21 mouse cellular contexts compared by ENCODE assay signal in the genomic region with DNA sequence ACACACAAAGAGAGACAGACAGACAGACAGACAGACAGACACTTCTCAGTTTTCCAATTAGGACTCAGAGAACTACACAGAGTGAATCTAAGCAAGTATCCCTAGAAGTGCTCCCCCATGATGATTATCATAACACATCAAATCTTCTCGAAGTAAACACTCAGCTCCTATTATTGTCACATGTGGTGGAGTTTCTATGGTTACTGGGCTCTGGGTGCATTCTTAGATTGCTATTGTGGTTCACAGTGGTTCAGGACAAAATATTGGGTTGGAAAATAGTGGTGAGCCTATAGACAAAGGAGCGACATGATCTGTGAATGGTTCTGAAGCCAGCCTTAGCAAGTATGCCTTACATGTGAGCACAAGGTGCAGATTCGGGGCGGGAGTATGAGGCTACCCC. TPM values are rescaled to one million over a fixed set of nuclear protein-coding genes. Genes with fewer than 3 reads are reported as not detected.
DNase-seq lines count a peak whose midpoint lies in the region; ATAC-seq and TF ChIP-seq lines count a peak whose summit lies in the region.
"Had no signal": no experiment of that assay in that cellular context is flagged by ENCODE, and none has a peak within 500 bp of the region (broad histone marks: within the 10 kb centered on the region; RNA-seq: fewer than 3 reads in every experiment).

No protein-coding gene starts in this region.

- ATAC-seq in forebrain, postnatal 0 days: peak; percentile 78
- no peak for ATAC-seq in forebrain, embryonic 11.5 days (replicated peaks; ENCODE audit: low FRiP score)
- no peak for ATAC-seq in midbrain, postnatal 0 days (ENCODE audit: low FRiP score)
- no peak for ATAC-seq in midbrain, embryonic 13.5 days
- ATAC-seq in cerebellum, adult (ENCODE audit: insufficient number of reproducible peaks, low FRiP score, low TSS enrichment): no peak

- H3K4me3 ChIP-seq in forebrain, postnatal 0 days (ENCODE audit: low read depth, low read length): no peak overlapping the region
- H3K4me3 ChIP-seq in forebrain, embryonic 11.5 days (ENCODE audit: low read depth, low read length): no peak overlapping the region
- no peak overlapping the region for H3K4me3 ChIP-seq in layer of hippocampus, adult 2 months
- no peak overlapping the region for H3K4me3 ChIP-seq in midbrain, postnatal 0 days (ENCODE audit: low read depth, low read length)
- no peak overlapping the region for H3K4me3 ChIP-seq in midbrain, embryonic 13.5 days (replicated peaks)
- H3K4me3 ChIP-seq: embryonic facial prominence, embryonic 15.5 days; erythroblast, embryonic 14.5 days; forebrain, embryonic 12.5 days; heart, embryonic 13.5 days; hindbrain, embryonic 15.5 days had no signal

- WGBS in forebrain, postnatal 0 days: 61% methylated on average over 4 of the region's 4 CpGs
- WGBS in forebrain, embryonic 11.5 days: 82% methylated on average over 4 of the region's 4 CpGs
- WGBS in midbrain, postnatal 0 days: 64% methylated on average over 4 of the region's 4 CpGs
- WGBS in midbrain, embryonic 13.5 days: 78% methylated on average over 4 of the region's 4 CpGs

- no peak for TF ChIP-seq CTCF in forebrain, postnatal 0 days (IDR thresholded peaks at IDR 0.05; ENCODE audit: low read depth)
- no peak for TF ChIP-seq CTCF in layer of hippocampus, adult 2 months (conservative IDR thresholded peaks at IDR 0.05)
- TF ChIP-seq CTCF in midbrain, postnatal 0 days (IDR thresholded peaks at IDR 0.05): no peak

- no peaks in the 10 kb centered on the region for H3K9me3 ChIP-seq in forebrain, postnatal 0 days (ENCODE audit: low read length)
- no peaks in the 10 kb centered on the region for H3K9me3 ChIP-seq in forebrain, embryonic 11.5 days (ENCODE audit: control insufficient read depth, low read length)
- H3K9me3 ChIP-seq in midbrain, postnatal 0 days (ENCODE audit: low read length): no peaks in the 10 kb centered on the region
- H3K9me3 ChIP-seq in midbrain, embryonic 13.5 days: 0 out of 2 replicates have a peak, but pooled peaks cover 3% of the 10 kb centered on the region
- H3K9me3 ChIP-seq: embryonic facial prominence, embryonic 15.5 days; forebrain, embryonic 12.5 days; hindbrain, embryonic 15.5 days had no signal

- H3K27ac ChIP-seq in forebrain, postnatal 0 days (ENCODE audit: low read depth, low read length): no peak overlapping the region
- H3K27ac ChIP-seq in forebrain, embryonic 11.5 days (ENCODE audit: low read depth, low read length): no peak overlapping the region
- peak overlapping the region; percentile 59 for H3K27ac ChIP-seq in layer of hippocampus, adult 2 months
- no peak overlapping the region for H3K27ac ChIP-seq in midbrain, postnatal 0 days (ENCODE audit: low read depth, low read length)
- H3K27ac ChIP-seq in midbrain, embryonic 13.5 days: no peak overlapping the region
- H3K27ac ChIP-seq: embryonic facial prominence, embryonic 15.5 days; forebrain, embryonic 12.5 days; hindbrain, embryonic 15.5 days had no signal

- no peaks in the 10 kb centered on the region for H3K27me3 ChIP-seq in forebrain, postnatal 0 days (ENCODE audit: insufficient read depth, low read length)
- no peaks in the 10 kb centered on the region for H3K27me3 ChIP-seq in forebrain, embryonic 11.5 days (ENCODE audit: control insufficient read depth, insufficient read depth, low read length)
- H3K27me3 ChIP-seq in midbrain, postnatal 0 days (ENCODE audit: insufficient read depth, low read length): no peaks in the 10 kb centered on the region
- no peaks in the 10 kb centered on the region for H3K27me3 ChIP-seq in midbrain, embryonic 13.5 days
- H3K27me3 ChIP-seq: CH12.LX; embryonic facial prominence, embryonic 15.5 days; forebrain, embryonic 12.5 days; heart, embryonic 13.5 days; hindbrain, embryonic 15.5 days had no signal

- DNase-seq in forebrain, postnatal 0 days: peak; percentile 30
- no peak for DNase-seq in forebrain, embryonic 11.5 days (ENCODE audit: low spot score)
- peak in 1 of 2 experiments; percentile 18 for DNase-seq in layer of hippocampus, adult 2 months (ENCODE audit: low spot score in 2 of 2)
- no peak for DNase-seq in layer of hippocampus, postnatal 14 days (ENCODE audit: low spot score in 2 of 2)
- DNase-seq in midbrain, postnatal 0 days (ENCODE audit: low spot score): peak; percentile 36
- DNase-seq: adrenal gland, adult 8-10 months; adrenal gland, postnatal 36 days; cerebellum, adult 11-12 months; cerebellum, adult 9-10 months; cerebellum, postnatal 25 days; gastrocnemius, postnatal 10 days; heart, postnatal 36 days; kidney, adult 11 months had no signal

- H3K4me2 ChIP-seq in forebrain, postnatal 0 days (ENCODE audit: low read depth): no peak overlapping the region
- no peak overlapping the region for H3K4me2 ChIP-seq in forebrain, embryonic 11.5 days (ENCODE audit: low read depth, low read length, severe bottlenecking)
- no peak overlapping the region for H3K4me2 ChIP-seq in midbrain, postnatal 0 days (ENCODE audit: low read depth, low read length, poor library complexity, severe bottlenecking)
- H3K4me2 ChIP-seq in midbrain, embryonic 13.5 days (replicated peaks): no peak overlapping the region
- H3K4me2 ChIP-seq: embryonic facial prominence, embryonic 15.5 days; forebrain, embryonic 12.5 days; hindbrain, embryonic 15.5 days had no signal

- H3K36me3 ChIP-seq in forebrain, postnatal 0 days (ENCODE audit: insufficient read depth): no peaks in the 10 kb centered on the region
- H3K36me3 ChIP-seq in forebrain, embryonic 11.5 days (ENCODE audit: control insufficient read depth, insufficient read depth, low read length): no peaks in the 10 kb centered on the region
- no peaks in the 10 kb centered on the region for H3K36me3 ChIP-seq in midbrain, postnatal 0 days (ENCODE audit: insufficient read depth, low read length)
- no peaks in the 10 kb centered on the region for H3K36me3 ChIP-seq in midbrain, embryonic 13.5 days
- H3K36me3 ChIP-seq: embryonic facial prominence, embryonic 15.5 days; forebrain, embryonic 12.5 days; heart, embryonic 13.5 days; hindbrain, embryonic 15.5 days had no signal

- H3K9ac ChIP-seq in forebrain, postnatal 0 days: no peak overlapping the region
- no peak overlapping the region for H3K9ac ChIP-seq in forebrain, embryonic 11.5 days (ENCODE audit: low read length)
- H3K9ac ChIP-seq in midbrain, postnatal 0 days (replicated peaks; ENCODE audit: low read length, poor library complexity, severe bottlenecking): no peak overlapping the region
- no peak overlapping the region for H3K9ac ChIP-seq in midbrain, embryonic 13.5 days (replicated peaks)
- H3K9ac ChIP-seq: embryonic facial prominence, embryonic 15.5 days; forebrain, embryonic 12.5 days; hindbrain, embryonic 15.5 days had no signal

- H3K4me1 ChIP-seq in forebrain, postnatal 0 days (ENCODE audit: insufficient read depth): no peaks in the 10 kb centered on the region
- no peaks in the 10 kb centered on the region for H3K4me1 ChIP-seq in forebrain, embryonic 11.5 days (replicated peaks; ENCODE audit: control insufficient read depth, insufficient read depth, low read length)
- no peaks in the 10 kb centered on the region for H3K4me1 ChIP-seq in midbrain, postnatal 0 days (ENCODE audit: insufficient read depth, low read length)
- no peaks in the 10 kb centered on the region for H3K4me1 ChIP-seq in midbrain, embryonic 13.5 days (replicated peaks)
- H3K4me1 ChIP-seq: forebrain, embryonic 12.5 days; hindbrain, embryonic 15.5 days had no signal

RNA-seq across cellular contexts. Expression of gene Secisbp2l, which starts 19.3 kb away (rescaled TPM):
- 56.8 and 65.6 TPM in 2 replicates for total RNA-seq in forebrain, postnatal 0 days (2014; rRNA removed)
- polyA plus RNA-seq in forebrain, postnatal 0 days (2015; fragmentation: Nextera tagmentation; extraction: Ambion mirVana): 20.9 and 29.8 TPM in 2 replicates
- 28.6 and 29.4 TPM in 2 replicates for polyA plus RNA-seq in forebrain, embryonic 11.5 days (2014; fragmentation: Nextera tagmentation; extraction: Ambion mirVana)
- 10 to 100 TPM; 94.4 to 97.7 TPM for total RNA-seq in layer of hippocampus, adult 2 months (2021)
- 100 to 1,000 TPM; 114 to 121 TPM for total RNA-seq in layer of hippocampus, postnatal 14 days (2021)
- 55.4 and 57.9 TPM in 2 replicates for total RNA-seq in midbrain, postnatal 0 days (2014; rRNA removed)
- polyA plus RNA-seq in midbrain, postnatal 0 days (2015; fragmentation: Nextera tagmentation; extraction: Ambion mirVana): 26.5 and 29.2 TPM in 2 replicates
- 30.4 and 31.2 TPM in 2 replicates for polyA plus RNA-seq in midbrain, embryonic 13.5 days (2015; fragmentation: Nextera tagmentation; extraction: Ambion mirVana)

RNA-seq across cellular contexts. Expression of gene Galk2, which starts 57.0 kb away (rescaled TPM):
- 28.5 and 39.4 TPM in 2 replicates for total RNA-seq in forebrain, postnatal 0 days (2014; rRNA removed)
- 23.7 and 27.8 TPM in 2 replicates for polyA plus RNA-seq in forebrain, postnatal 0 days (2015; fragmentation: Nextera tagmentation; extraction: Ambion mirVana)
- polyA plus RNA-seq in forebrain, embryonic 11.5 days (2014; fragmentation: Nextera tagmentation; extraction: Ambion mirVana): 28.8 and 29.3 TPM in 2 replicates
- 10 to 100 TPM; 25.8 to 26.0 TPM for total RNA-seq in layer of hippocampus, adult 2 months (2021)
- total RNA-seq in layer of hippocampus, postnatal 14 days (2021): 10 to 100 TPM; 26.4 to 27.1 TPM
- 32.0 and 33.4 TPM in 2 replicates for total RNA-seq in midbrain, postnatal 0 days (2014; rRNA removed)
- 28.7 and 32.4 TPM in 2 replicates for polyA plus RNA-seq in midbrain, postnatal 0 days (2015; fragmentation: Nextera tagmentation; extraction: Ambion mirVana)
- 28.6 and 32.8 TPM in 2 replicates for polyA plus RNA-seq in midbrain, embryonic 13.5 days (2015; fragmentation: Nextera tagmentation; extraction: Ambion mirVana)

RNA-seq across cellular contexts. Expression of gene Cops2, which starts 57.0 kb away (rescaled TPM):
- total RNA-seq in forebrain, postnatal 0 days (2014; rRNA removed): 92.8 and 114 TPM in 2 replicates
- polyA plus RNA-seq in forebrain, postnatal 0 days (2015; fragmentation: Nextera tagmentation; extraction: Ambion mirVana): 54.1 and 56.8 TPM in 2 replicates
- polyA plus RNA-seq in forebrain, embryonic 11.5 days (2014; fragmentation: Nextera tagmentation; extraction: Ambion mirVana): 99.8 and 102 TPM in 2 replicates
- total RNA-seq in layer of hippocampus, adult 2 months (2021): 100 to 1,000 TPM; 111 to 119 TPM
- 100 to 1,000 TPM; 110 to 116 TPM for total RNA-seq in layer of hippocampus, postnatal 14 days (2021)
- 53.7 and 67.5 TPM in 2 replicates for total RNA-seq in midbrain, postnatal 0 days (2014; rRNA removed)
- polyA plus RNA-seq in midbrain, postnatal 0 days (2015; fragmentation: Nextera tagmentation; extraction: Ambion mirVana): 49.7 and 53.0 TPM in 2 replicates
- 71.5 and 73.7 TPM in 2 replicates for polyA plus RNA-seq in midbrain, embryonic 13.5 days (2015; fragmentation: Nextera tagmentation; extraction: Ambion mirVana)

Comparison
In these comparisons a context has a peak if more than half of its experiments do, and no peak if none do; other contexts are left out.
1. DNase-seq: peak in forebrain, postnatal 0 days (single experiment) and midbrain, postnatal 0 days (single experiment); none in forebrain, embryonic 11.5 days (single experiment) and layer of hippocampus, postnatal 14 days (0 of 2).